Mouse (Mus musculus) B cell, adult 67 days (primary cell): ENCODE data around the gene Fam234b. TPM values are rescaled to one million over a fixed set of nuclear protein-coding genes. Genes with fewer than 3 reads are reported as not detected.

ENCODE experiments used
- total RNA-seq, 2 experiments: library from RNA; stranded (reverse); gene quantifications; 4 replicates each; pipeline ENCODE4 v1.2.4; 2023

Gene Fam234b
- total RNA-seq = 10 to 100 TPM; 11.6 to 12.2 TPM

GRCm38 (mm10) chr6:135197921-135198532 lies at the start of gene Fam234b, which contains the start of gene Hebp1:
Gene Fam234b, plus strand, starts transcription at chr6:135197977.
Gene Hebp1, minus strand, starts transcription at chr6:135198022.

GRCm38 (mm10) chr6:135254153-135254552 lies 56.4 kb downstream of the Fam234b start, which contains the start of gene Gsg1:
Gene Gsg1, minus strand, starts transcription at chr6:135254351.

Other genes with a start within 250 kb of the Fam234b start
- gene Apold1, start 216.3 kb upstream of the Fam234b start, total RNA-seq = under 1 TPM; 0.15 TPM
- gene Ddx47, start 186.4 kb upstream of the Fam234b start, total RNA-seq = 100 to 1,000 TPM; 148 to 156 TPM
- gene Gprc5a, start 132.3 kb upstream of the Fam234b start, total RNA-seq = under 1 TPM in 1 of 2 experiments, not detected in 1; 0.35 TPM
- not detected for gene Gprc5d, start 79.7 kb upstream of the Fam234b start, total RNA-seq
- gene Hebp1, start within 50 bp of the Fam234b start, total RNA-seq = 10 to 100 TPM; 12.1 to 13.8 TPM
- gene Gsg1, start 56.4 kb downstream of the Fam234b start, total RNA-seq = not detected
- not detected for gene Pbp2, start 112.4 kb downstream of the Fam234b start, total RNA-seq
- gene Emp1, start 164.6 kb downstream of the Fam234b start, total RNA-seq = under 1 TPM; 0.32 to 0.83 TPM